Mouse (Mus musculus): Measurements from ENCODE around the gene Bicral.

Gene Bicral

DNA sequence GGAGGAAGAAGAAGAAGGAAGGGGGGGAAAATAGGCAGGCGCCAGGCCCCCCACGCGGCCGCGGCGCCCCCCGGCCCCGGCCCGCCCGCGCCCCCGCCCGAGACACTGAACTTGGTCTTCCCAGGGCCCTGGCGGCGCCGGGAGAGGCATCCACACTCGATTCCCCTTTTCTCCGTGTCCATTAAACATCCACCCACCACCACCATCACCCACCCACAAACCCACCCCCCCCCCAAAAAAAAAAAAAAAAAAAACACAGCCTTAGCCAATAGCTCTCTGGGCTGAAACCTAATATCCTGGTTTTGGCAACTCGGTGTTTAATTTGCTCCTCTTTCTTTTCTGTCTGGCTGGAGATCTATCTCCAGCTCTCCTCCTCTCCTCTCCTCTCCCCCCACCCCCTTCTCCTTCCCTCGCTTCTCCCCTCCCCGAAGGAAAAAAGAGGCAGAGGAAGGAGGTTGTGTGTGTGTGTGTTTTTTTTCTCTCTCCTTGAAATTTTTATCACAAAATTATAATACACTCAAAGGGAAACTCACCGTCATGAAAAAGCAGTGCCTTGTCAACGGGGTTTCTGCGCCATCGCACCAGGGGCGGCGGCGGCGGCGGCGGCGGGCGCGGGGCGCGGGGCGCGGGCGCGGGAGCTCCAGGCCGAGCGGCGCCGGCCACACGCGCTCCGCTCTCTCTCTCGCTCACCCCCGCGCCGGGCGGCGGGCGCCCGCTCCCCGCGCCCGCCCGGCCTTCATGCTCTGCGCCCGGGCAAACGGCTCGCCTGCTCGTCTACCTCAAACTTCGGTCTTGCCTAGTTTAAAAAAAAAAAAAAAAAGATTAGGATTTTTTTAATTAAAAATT lies at the start of gene Bicral:
Gene Bicral, minus strand, starts transcription at position 580 of the 846 bp plus-strand sequence.
- under 1% methylated on average over 56 of the region's 65 CpGs for WGBS

GRCm38 (mm10) chr17:46903876-46904490 lies 45.7 kb upstream of the Bicral start:
- WGBS: 20% methylated on average over 19 of the region's 19 CpGs

DNA sequence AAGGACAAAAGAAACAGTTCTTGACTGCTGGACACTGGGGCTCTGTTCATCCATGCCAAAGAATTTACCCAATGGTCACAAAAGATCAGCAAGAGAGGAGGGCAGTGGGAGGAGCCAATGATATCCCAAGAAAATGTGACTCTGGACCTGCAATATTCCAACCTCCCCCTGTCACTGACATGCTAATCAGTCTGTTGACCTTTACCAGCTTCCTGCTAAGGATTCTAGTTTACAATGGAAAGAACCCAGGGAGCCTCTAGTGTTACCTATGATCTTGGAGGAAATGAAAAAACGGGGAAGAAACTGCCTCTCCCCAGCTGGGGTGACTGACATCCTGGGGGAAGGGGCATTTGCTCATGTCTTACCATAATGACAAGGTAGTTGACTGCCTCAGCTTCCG lies 42.7 kb upstream of the Bicral start:
- 82% methylated on average over 2 of the region's 2 CpGs for WGBS

DNA sequence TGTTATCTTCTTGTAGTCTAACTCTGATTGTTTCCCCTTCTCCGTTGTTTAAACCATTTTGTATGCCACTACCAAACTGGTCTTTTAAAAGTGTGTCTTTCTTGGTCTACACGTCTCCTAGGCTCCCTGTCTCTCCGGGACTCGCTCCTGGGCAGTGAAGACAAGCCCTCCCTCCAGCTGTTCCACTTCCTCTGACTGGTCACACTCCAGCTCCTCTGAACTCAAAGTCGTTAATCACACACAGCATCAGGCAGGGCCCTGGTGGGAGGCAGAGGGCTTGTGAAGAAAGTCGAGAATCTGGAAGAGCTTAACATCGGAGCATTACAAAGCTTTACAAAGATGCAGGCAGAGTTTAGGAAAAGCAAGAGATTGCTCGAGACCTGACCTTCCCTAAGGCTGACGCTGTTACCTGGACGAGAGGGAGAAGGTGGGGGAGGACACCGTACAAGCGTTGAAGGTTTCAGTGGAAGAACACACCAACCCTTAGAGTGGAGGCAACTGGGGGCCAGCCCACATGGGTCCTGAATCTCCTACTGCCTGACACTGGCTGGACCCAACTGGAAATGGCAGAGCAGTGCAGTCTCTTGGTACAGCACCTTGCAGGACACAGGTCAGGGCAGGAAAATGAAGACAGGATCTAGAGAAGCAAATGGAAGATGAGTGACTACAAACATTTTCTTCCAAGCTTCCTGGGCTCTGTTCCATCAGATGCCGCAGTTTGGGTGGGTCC lies 39.1 kb upstream of the Bicral start:
- WGBS: 65% methylated on average over 13 of the region's 13 CpGs

DNA sequence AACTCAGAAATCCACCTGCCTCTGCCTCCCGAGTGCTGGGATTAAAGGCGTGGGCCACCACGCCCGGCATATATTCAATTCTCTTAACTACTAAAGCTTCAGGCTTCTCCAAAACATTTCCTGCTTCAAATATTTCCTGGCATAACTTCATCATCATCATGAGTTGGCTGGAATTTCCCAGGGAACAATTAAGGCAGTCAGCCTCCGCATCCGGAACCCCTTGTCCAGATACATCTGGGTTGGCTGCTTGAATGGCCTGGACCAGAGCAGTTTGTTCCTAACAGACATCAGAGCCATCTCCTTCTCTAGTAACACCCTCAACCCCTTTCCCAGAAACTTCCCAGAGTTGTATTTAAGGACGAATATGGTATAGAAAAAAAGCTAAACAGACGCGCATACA lies 37.1 kb upstream of the Bicral start:
- WGBS: 74% methylated on average over 9 of the region's 9 CpGs

- under 1% methylated on average over 64 of the region's 64 CpGs for WGBS
Measured at GRCm38 (mm10) chr17:46890843-46891594, 32.7 kb upstream of the Bicral start.

GRCm38 (mm10) chr17:46890116-46890815 lies 32.0 kb upstream of the Bicral start, which contains the start of gene Tbcc:
Gene Tbcc (plus strand): TSS chr17:46890684.
- WGBS: under 1% methylated on average over 40 of the region's 40 CpGs

GRCm38 (mm10) chr17:46889450-46890084 lies 31.3 kb upstream of the Bicral start:
- WGBS: under 1% methylated on average over 44 of the region's 44 CpGs

DNA sequence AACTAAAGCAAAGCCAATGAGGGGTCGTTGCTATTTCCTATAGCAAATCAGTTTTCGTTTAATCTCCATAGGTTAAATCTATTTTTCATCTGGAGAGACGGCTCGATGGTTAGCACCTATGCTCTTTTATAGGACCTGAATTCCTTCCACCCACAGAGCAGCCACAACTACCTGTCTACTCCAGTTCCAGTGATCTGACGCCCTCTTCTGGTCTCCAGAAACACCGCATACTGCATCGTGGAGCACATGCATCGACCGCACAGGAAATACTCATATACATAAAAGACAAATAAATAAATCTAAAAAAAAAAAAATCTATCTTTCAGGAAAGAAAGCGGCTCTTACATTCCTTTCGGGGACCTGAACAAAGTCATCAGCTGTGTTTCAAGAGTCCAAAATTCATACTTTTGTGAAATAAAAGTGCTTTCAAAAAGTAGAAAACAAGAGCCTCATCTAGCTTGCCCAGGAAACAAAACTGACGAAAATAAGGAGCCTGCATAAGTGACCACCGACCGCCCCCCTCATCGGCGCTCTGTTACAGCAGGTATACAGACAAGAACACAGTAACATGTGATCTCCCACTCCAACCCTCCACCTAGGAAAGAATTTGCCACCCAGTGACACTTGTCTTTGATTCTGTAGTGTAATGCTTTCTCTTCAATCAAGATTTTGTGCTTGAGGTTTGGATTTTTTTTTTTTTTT lies 30.4 kb upstream of the Bicral start:
- WGBS: 18% methylated on average over 16 of the region's 16 CpGs

- WGBS: 50% methylated on average over 17 of the region's 17 CpGs
Measured at GRCm38 (mm10) chr17:46885910-46886643, 27.8 kb upstream of the Bicral start.

DNA sequence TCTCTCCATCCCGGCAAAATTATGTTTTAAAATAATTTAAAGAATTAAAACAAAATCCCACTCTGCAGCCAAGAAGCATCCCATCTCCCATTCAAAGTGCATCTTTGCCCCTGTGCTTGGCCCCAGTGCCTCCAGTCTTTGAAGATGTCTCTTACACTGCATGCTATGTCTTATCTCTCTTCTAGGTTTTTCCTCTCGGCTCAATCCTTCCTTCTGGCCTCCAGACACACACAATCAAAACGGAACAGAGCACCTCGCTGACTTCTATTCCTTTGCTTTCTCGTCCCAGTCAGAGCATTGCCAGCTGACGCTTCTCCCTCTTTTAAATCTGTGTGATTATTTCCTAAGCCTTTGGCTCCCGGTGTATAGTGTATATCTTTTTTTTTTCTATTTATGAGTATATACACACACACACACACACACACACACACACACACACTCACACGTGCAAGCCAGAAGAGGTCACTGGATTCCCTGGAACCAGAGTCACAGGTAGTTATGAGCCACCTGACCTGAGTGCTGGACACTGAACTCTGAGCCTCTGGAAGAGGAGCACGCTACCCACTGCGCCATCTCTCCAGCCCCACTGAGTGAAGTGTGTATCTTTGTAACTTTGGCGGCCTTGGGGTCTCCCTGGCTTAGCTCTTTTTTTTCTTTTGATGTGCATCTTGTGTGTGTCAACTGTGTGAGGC lies 27.1 kb upstream of the Bicral start:
- 79% methylated on average over 11 of the region's 11 CpGs for WGBS

DNA sequence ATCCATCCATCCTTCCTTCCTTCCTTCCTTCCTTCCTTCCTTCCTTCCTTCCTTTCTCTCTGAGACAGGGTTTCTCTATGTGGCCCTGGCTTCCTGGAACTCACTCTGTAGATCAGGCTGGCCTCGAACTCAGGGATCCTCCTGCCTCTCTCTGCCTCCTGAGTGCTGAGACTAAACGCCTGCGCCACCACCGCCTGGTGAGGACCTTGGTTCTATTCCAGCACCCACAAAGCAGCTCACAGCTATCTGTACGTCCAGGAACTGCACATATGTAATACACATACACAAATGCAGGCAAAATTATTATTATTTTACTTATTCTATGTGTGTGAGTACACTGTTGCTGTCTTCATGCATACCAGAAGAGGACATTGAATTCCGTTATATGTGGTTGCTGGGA lies 26.5 kb upstream of the Bicral start:
- WGBS: 88% methylated on average over 6 of the region's 6 CpGs

- 96% methylated on average over 9 of the region's 9 CpGs for WGBS
Measured at GRCm38 (mm10) chr17:46883107-46883506, 24.8 kb upstream of the Bicral start.

DNA sequence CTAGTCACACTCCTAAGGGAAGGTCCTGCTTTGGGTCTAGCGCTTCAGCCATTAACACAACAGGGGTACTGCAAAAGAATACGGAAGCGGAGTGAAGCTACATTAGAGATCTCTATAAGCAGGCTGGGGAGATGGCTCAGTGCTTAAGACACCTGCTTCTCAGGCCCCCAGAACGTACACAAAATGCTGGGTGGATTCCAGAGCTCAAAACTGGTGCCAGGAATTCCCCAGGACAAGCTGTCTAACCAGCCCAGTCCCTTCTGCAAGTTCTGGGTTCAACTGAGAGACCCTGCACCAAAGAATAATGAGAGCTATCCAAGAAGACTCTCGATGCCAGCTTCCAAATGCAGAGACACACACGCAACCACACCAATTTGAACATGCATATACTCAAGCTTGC lies 23.4 kb upstream of the Bicral start:
- 86% methylated on average over 6 of the region's 6 CpGs for WGBS

DNA sequence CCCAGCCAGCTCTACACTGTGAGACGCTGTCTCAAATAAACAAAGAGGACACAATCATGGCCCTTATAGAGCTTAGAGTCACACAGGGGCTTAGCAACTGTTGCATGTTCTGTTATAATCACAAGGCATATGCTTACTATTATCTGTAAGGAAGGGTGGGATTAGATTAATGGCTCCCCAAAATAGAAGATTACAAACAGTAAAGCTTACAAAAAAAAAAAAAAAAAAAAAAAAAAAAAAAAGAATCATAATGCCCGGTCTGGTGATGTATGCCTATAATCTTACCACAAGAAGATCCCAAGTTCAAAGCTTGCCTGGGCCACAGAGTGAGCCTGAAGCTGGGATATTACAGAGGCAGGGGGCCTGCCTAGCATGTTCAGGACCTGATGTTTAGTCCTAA lies 22.0 kb upstream of the Bicral start:
- WGBS: 50% methylated on average over 2 of the region's 2 CpGs

- 31% methylated on average over 14 of the region's 14 CpGs for WGBS
Measured at GRCm38 (mm10) chr17:46879841-46880311, 21.6 kb upstream of the Bicral start.

- WGBS: 89% methylated on average over 5 of the region's 5 CpGs
Measured at GRCm38 (mm10) chr17:46877061-46877460, 18.8 kb upstream of the Bicral start.

GRCm38 (mm10) chr17:46876371-46876950 lies 18.2 kb upstream of the Bicral start:
- WGBS: 79% methylated on average over 8 of the region's 8 CpGs
